Mouse (Mus musculus): ENCODE measurements around the gene Cpne8. TPM values are rescaled to one million over a fixed set of nuclear protein-coding genes. Genes with fewer than 3 reads are reported as not detected.

Cpne8 gene
- polyA plus RNA-seq, 1 experiment: 13.2 TPM

DNA sequence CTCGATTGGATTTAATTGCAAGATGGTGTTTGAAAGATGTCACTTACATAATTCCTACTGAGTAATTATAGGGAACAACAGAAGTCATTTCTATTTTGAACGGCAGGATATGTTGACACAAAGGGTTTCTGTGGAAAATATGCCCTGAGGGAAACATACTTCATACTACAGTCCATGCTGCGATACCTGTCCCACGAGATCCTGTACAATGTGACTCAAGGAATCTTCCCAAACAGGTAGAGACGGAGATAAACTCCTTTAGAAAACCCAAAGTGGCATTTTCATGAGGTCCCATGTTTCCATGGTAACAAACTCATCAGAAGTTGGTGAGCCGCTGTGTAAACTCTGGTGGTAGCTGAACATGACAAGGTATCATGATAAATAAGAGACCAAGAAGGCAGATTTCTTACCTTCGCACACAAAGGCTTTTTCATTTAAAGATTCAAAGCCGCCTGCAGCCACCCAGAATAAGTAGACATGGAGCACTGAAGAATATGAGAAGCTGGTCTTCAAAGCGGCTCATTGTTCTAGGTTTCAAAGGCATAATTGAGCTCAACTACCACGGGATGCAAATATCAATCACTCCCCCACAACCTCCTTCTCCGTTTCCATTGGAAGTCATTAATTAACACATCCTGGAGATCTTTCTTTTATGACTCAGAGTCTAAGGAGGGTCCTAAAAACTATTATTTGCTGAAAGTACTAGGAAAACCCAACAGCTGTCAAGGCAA is 24.4 kb upstream of the Cpne8 start:
- H3K27me3 ChIP-seq (ENCODE audit: control insufficient read depth, insufficient read depth, insufficient read length): no peaks in the 10 kb centered on the region
- H3K79me2 ChIP-seq (ENCODE audit: control insufficient read depth, insufficient read depth): no peaks in the 10 kb centered on the region
- H3K4me2 ChIP-seq (ENCODE audit: low read depth): no peak overlapping the region
- no peaks in the 10 kb centered on the region for H3K36me3 ChIP-seq (ENCODE audit: control insufficient read depth, insufficient read depth)
- no peak overlapping the region for H3ac ChIP-seq (ENCODE audit: control insufficient read depth, insufficient read length)
- no peak for TF ChIP-seq POLR2AphosphoS2 (IDR thresholded peaks at IDR 0.05; ENCODE audit: insufficient read length, low read depth)
- TF ChIP-seq USF1 (IDR thresholded peaks at IDR 0.05; ENCODE audit: low read depth): no peak
- TF ChIP-seq MYOD1 (IDR thresholded peaks at IDR 0.05; ENCODE audit: control insufficient read depth in 1 of 3, insufficient read length in 2 of 3, low read depth in 2 of 3): no peak
- TF ChIP-seq TCF3 (IDR thresholded peaks at IDR 0.05; ENCODE audit: insufficient read length, low read depth): no peak
- no peak for TF ChIP-seq MYOG (IDR thresholded peaks at IDR 0.05; ENCODE audit: control insufficient read depth in 1 of 3, insufficient read depth in 1 of 3, insufficient read length in 2 of 3, low read depth in 2 of 3)
- no peak for TF ChIP-seq E2F4 (IDR thresholded peaks at IDR 0.05; ENCODE audit: insufficient read depth)
- TF ChIP-seq SRF (IDR thresholded peaks at IDR 0.05; ENCODE audit: control insufficient read depth, insufficient read length, low read depth): no peak
- TF ChIP-seq MAX (IDR thresholded peaks at IDR 0.05; ENCODE audit: low read depth): no peak
- no peak for TF ChIP-seq REST (IDR thresholded peaks at IDR 0.05; ENCODE audit: insufficient read depth, insufficient read length)
- TF ChIP-seq CEBPB (IDR thresholded peaks at IDR 0.05; ENCODE audit: insufficient read depth, poor library complexity, severe bottlenecking): no peak
- no peak for TF ChIP-seq POLR2A (IDR thresholded peaks at IDR 0.05; ENCODE audit: insufficient read length, low read depth)
- TF ChIP-seq TCF12 (IDR thresholded peaks at IDR 0.05; ENCODE audit: insufficient read depth, poor library complexity, severe bottlenecking): no peak
- H3K4me3 ChIP-seq: no peak overlapping the region

DNA sequence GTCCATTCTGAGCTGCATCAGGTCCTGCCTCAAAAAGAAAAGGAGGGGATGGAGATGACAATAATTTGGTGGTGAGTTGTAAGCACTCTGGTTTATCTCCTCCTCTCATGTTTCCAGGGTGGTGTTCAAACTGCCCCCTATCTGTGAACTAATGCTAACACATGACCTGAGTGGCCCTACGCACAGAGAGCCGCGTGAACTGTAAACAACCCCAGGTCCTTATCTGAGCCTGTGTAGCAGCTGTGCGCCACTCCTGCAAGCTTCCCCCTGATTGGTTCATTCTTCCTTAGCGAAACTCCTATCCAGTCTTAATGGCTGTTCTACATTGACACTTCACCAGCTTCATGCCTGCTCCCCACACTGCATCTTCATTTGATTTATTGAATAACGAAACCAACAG is 7.5 kb upstream of the Cpne8 start:
- no peak for TF ChIP-seq TCF12 (IDR thresholded peaks at IDR 0.05; ENCODE audit: insufficient read depth, poor library complexity, severe bottlenecking)
- no peak for TF ChIP-seq E2F4 (IDR thresholded peaks at IDR 0.05; ENCODE audit: insufficient read depth)
- no peak for TF ChIP-seq POLR2A (IDR thresholded peaks at IDR 0.05; ENCODE audit: insufficient read length, low read depth)

DNA sequence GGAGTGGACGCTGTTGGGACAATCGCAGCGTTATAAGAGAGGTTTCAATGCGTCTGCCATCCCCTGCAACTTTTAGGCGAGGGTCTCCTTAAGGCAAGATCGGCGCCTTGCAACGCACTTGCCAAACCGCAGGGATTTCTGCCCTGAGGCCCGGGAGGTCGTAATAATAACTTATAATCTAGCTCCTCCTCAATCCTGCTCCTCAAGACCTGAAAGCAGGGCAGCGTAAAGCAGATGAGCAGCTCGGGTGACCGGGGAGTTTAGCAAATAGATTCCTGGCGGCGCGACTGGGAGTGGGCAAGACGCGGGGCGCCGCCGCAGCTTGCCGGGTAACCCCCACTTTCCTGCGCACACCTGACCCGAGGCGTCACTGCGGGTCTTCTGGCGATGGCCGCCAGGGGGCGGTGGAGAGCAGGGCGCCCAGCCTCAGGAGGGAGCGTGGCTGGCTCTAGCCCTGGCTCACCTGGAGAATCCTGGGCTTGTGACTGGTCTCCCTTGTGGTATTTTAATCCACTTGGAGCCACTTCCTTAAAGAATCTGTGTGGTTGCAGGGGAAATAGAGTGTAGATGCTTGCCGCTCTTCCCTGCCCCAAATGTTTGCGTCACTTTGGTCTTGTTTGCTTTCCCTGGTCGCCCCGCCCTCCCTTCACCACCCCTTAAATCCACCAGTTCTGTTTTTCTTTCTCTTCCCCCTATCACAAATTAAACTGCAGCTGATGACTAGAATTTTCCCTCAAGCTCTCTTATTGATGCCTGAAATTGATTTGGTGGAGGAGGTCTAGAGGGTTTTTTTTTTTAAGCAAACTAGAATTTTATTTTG is 738 bp upstream of the Cpne8 start:
- Histone ChIP-seq H3K4me3 (peak overlapping the region; percentile 55), H3K36me3 (ENCODE audit: control insufficient read depth, insufficient read depth) (no peaks in the 10 kb centered on the region), H3K79me2 (ENCODE audit: control insufficient read depth, insufficient read depth) (no peaks in the 10 kb centered on the region), H3K27me3 (ENCODE audit: control insufficient read depth, insufficient read depth, insufficient read length) (no peaks in the 10 kb centered on the region), H3ac (ENCODE audit: control insufficient read depth, insufficient read length) (peak overlapping the region; percentile 9), H3K4me2 (ENCODE audit: low read depth) (peak overlapping the region; percentile 98)
- TF ChIP-seq MYOD1 (IDR thresholded peaks at IDR 0.05; ENCODE audit: control insufficient read depth in 1 of 3, insufficient read length in 2 of 3, low read depth in 2 of 3): peak in 1 of 3 experiments; percentile 69
- no peak for TF ChIP-seq TCF3 (IDR thresholded peaks at IDR 0.05; ENCODE audit: insufficient read length, low read depth)
- no peak for TF ChIP-seq SRF (IDR thresholded peaks at IDR 0.05; ENCODE audit: control insufficient read depth, insufficient read length, low read depth)
- TF ChIP-seq POLR2AphosphoS2 (IDR thresholded peaks at IDR 0.05; ENCODE audit: insufficient read length, low read depth): no peak
- TF ChIP-seq REST (IDR thresholded peaks at IDR 0.05; ENCODE audit: insufficient read depth, insufficient read length): no peak
- TF ChIP-seq MYOG (IDR thresholded peaks at IDR 0.05; ENCODE audit: control insufficient read depth in 1 of 3, insufficient read depth in 1 of 3, insufficient read length in 2 of 3, low read depth in 2 of 3): peak in 1 of 3 experiments; percentile 44
- no peak for TF ChIP-seq USF1 (IDR thresholded peaks at IDR 0.05; ENCODE audit: low read depth)
- no peak for TF ChIP-seq MAX (IDR thresholded peaks at IDR 0.05; ENCODE audit: low read depth)
- no peak for TF ChIP-seq E2F4 (IDR thresholded peaks at IDR 0.05; ENCODE audit: insufficient read depth)
- no peak for TF ChIP-seq CEBPB (IDR thresholded peaks at IDR 0.05; ENCODE audit: insufficient read depth, poor library complexity, severe bottlenecking)

More for the DNA sequence above, 7.5 kb upstream of the Cpne8 start:
- no peaks in the 10 kb centered on the region for H3K27me3 ChIP-seq (ENCODE audit: control insufficient read depth, insufficient read depth, insufficient read length)
- H3K4me2 ChIP-seq (ENCODE audit: low read depth): no peak overlapping the region
- H3ac ChIP-seq (ENCODE audit: control insufficient read depth, insufficient read length): no peak overlapping the region
- no peak overlapping the region for H3K4me3 ChIP-seq
- H3K36me3 ChIP-seq (ENCODE audit: control insufficient read depth, insufficient read depth): no peaks in the 10 kb centered on the region
- H3K79me2 ChIP-seq (ENCODE audit: control insufficient read depth, insufficient read depth): no peaks in the 10 kb centered on the region

DNA sequence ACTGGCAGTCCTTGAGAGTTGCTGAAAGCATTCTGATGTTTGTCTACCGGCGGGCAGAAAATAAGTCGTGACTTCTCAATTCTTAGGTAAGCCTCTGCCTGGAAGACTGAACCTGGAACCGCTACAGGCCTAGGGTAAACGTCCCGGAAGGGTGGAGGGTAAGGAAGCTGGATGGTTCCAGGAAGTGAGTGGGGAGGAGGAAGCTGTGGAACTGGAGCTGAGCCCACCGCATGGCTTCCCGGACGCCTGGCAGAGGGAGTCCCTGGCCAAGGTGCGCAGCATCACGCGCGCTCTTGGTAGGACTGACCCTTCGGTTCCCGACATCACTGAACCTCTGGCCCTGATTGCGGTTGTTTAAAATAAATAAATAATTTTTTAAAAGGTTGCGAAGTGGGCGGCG is 744 bp downstream of the Cpne8 start:
- TF ChIP-seq E2F4 (IDR thresholded peaks at IDR 0.05; ENCODE audit: insufficient read depth): no peak
- TF ChIP-seq SRF (IDR thresholded peaks at IDR 0.05; ENCODE audit: control insufficient read depth, insufficient read length, low read depth): no peak
- no peak for TF ChIP-seq TCF3 (IDR thresholded peaks at IDR 0.05; ENCODE audit: insufficient read length, low read depth)
- no peak for TF ChIP-seq USF1 (IDR thresholded peaks at IDR 0.05; ENCODE audit: low read depth)
- TF ChIP-seq MYOG (IDR thresholded peaks at IDR 0.05; ENCODE audit: control insufficient read depth in 1 of 3, insufficient read depth in 1 of 3, insufficient read length in 2 of 3, low read depth in 2 of 3): no peak
- no peak for TF ChIP-seq REST (IDR thresholded peaks at IDR 0.05; ENCODE audit: insufficient read depth, insufficient read length)
- TF ChIP-seq POLR2AphosphoS2 (IDR thresholded peaks at IDR 0.05; ENCODE audit: insufficient read length, low read depth): no peak
- no peak for TF ChIP-seq TCF12 (IDR thresholded peaks at IDR 0.05; ENCODE audit: insufficient read depth, poor library complexity, severe bottlenecking)
- TF ChIP-seq MYOD1 (IDR thresholded peaks at IDR 0.05; ENCODE audit: control insufficient read depth in 1 of 3, insufficient read length in 2 of 3, low read depth in 2 of 3): no peak
- TF ChIP-seq MAX (IDR thresholded peaks at IDR 0.05; ENCODE audit: low read depth): no peak
- TF ChIP-seq CEBPB (IDR thresholded peaks at IDR 0.05; ENCODE audit: insufficient read depth, poor library complexity, severe bottlenecking): no peak
- TF ChIP-seq POLR2A (IDR thresholded peaks at IDR 0.05; ENCODE audit: insufficient read length, low read depth): no peak
- Histone ChIP-seq H3K27me3 (ENCODE audit: control insufficient read depth, insufficient read depth, insufficient read length) (no peaks in the 10 kb centered on the region), H3K4me2 (ENCODE audit: low read depth) (peak overlapping the region; percentile 98), H3K36me3 (ENCODE audit: control insufficient read depth, insufficient read depth) (no peaks in the 10 kb centered on the region), H3K79me2 (ENCODE audit: control insufficient read depth, insufficient read depth) (no peaks in the 10 kb centered on the region), H3ac (ENCODE audit: control insufficient read depth, insufficient read length) (peak overlapping the region; percentile 9), H3K4me3 (peak overlapping the region; percentile 55)

All from myocyte (in vitro differentiated cells).